Mouse (Mus musculus): ENCODE measurements around the gene Gpr137.
A peak's percentile ranks its signal among the peaks of the same experiment; 100 is the strongest.

Gene Gpr137

GRCm38 (mm10) chr19:6920741-6921636, 21.3 kb downstream of the Gpr137 start:
- peak; percentile 79 for DNase-seq

GRCm38 (mm10) chr19:6919876-6920740, 22.2 kb downstream of the Gpr137 start:
- DNase-seq = peak; percentile 40

GRCm38 (mm10) chr19:6919431-6919830, 22.8 kb downstream of the Gpr137 start:
- no peak for DNase-seq

GRCm38 (mm10) chr19:6918321-6918720, 24.0 kb downstream of the Gpr137 start:
- no peak for DNase-seq

GRCm38 (mm10) chr19:6916496-6916895, 25.8 kb downstream of the Gpr137 start:
- no peak for DNase-seq

- DNase-seq = no peak
These were observed 27.0 kb downstream of the Gpr137 start for GRCm38 (mm10) chr19:6915276-6915675.

GRCm38 (mm10) chr19:6914540-6914939, 27.7 kb downstream of the Gpr137 start:
- no peak for DNase-seq

GRCm38 (mm10) chr19:6913991-6914390, 28.3 kb downstream of the Gpr137 start:
- no peak for DNase-seq

- DNase-seq = peak; percentile 18
These were observed 29.2 kb downstream of the Gpr137 start for GRCm38 (mm10) chr19:6913036-6913435.

GRCm38 (mm10) chr19:6912205-6912970, 29.9 kb downstream of the Gpr137 start:
- peak; percentile 13 for DNase-seq

- DNase-seq = peak; percentile 23
These were observed 30.9 kb downstream of the Gpr137 start for GRCm38 (mm10) chr19:6911101-6912074.

- peak; percentile 65 for DNase-seq
These were observed 32.0 kb downstream of the Gpr137 start for GRCm38 (mm10) chr19:6910306-6910705.

- peak; percentile 90 for DNase-seq
These were observed 32.6 kb downstream of the Gpr137 start, which contains the start of the genes Trmt112 and Prdx5 for GRCm38 (mm10) chr19:6909507-6910289. TSS of gene Trmt112 (plus strand) at chr19:6909698. TSS of gene Prdx5 (minus strand) at chr19:6910106.

- DNase-seq = no peak
These were observed 33.3 kb downstream of the Gpr137 start for GRCm38 (mm10) chr19:6909021-6909420.

- DNase-seq = no peak
These were observed 34.3 kb downstream of the Gpr137 start for GRCm38 (mm10) chr19:6907811-6908540.

GRCm38 (mm10) chr19:6907094-6907493, 35.2 kb downstream of the Gpr137 start:
- DNase-seq = no peak

- DNase-seq = no peak
These were observed 36.1 kb downstream of the Gpr137 start for GRCm38 (mm10) chr19:6906199-6906598.

GRCm38 (mm10) chr19:6905498-6906159, 36.7 kb downstream of the Gpr137 start:
- DNase-seq = no peak

- no peak for DNase-seq
These were observed 37.4 kb downstream of the Gpr137 start for GRCm38 (mm10) chr19:6904846-6905245.
